In the genomic region with DNA sequence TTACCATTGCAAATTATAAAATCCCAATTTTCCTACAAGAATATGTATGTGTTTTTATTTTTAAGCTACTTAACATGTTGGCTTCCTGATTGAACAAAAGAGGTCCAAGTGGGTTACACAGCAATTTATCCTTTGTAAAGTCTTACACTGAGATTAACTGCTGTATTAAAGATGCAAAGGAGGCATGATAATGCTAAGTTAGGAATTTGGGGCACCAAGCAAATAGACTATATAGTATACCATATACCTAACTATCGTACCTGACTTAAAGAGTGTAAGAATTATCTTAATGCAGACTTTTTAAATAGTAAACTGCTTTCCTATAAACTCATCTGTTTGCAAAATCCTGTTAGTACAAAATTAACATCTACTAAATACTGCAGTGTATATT, we compare ENCODE assay signal across 7 mouse cellular contexts. TPM values are rescaled to one million over a fixed set of nuclear protein-coding genes. Genes with fewer than 3 reads are reported as not detected.
DNase-seq lines count a peak whose midpoint lies in the region; ATAC-seq lines count a peak whose summit lies in the region.

No protein-coding gene starts in this region.

- peak overlapping the region; percentile 49; the same call in 1 of the 2 replicates for H3K4me2 ChIP-seq in kidney, embryonic 16.5 days (replicated peaks; ENCODE audit: low read depth, low read length)
- peak overlapping the region; percentile 61 for H3K4me2 ChIP-seq in hindbrain, embryonic 15.5 days
- peak overlapping the region; percentile 52 for H3K4me2 ChIP-seq in midbrain, embryonic 14.5 days (ENCODE audit: low read length)

- no peak overlapping the region for H3K4me3 ChIP-seq in kidney, embryonic 16.5 days (ENCODE audit: low read length)
- H3K4me3 ChIP-seq in forebrain, embryonic 10.5 days, result peak overlapping the region; percentile 35
- peak overlapping the region; percentile 44 for H3K4me3 ChIP-seq in hindbrain, embryonic 15.5 days
- H3K4me3 ChIP-seq in midbrain, embryonic 14.5 days (replicated peaks; ENCODE audit: low read depth, low read length), result peak overlapping the region; percentile 44

- H3K9me3 ChIP-seq in kidney, embryonic 16.5 days (ENCODE audit: low read length), result no peaks in the 10 kb centered on the region
- no peaks in the 10 kb centered on the region for H3K9me3 ChIP-seq in forebrain, embryonic 10.5 days
- no peaks in the 10 kb centered on the region for H3K9me3 ChIP-seq in hindbrain, embryonic 15.5 days
- H3K9me3 ChIP-seq in midbrain, embryonic 14.5 days (ENCODE audit: control insufficient read depth, low read length), result no peaks in the 10 kb centered on the region

- peaks cover 21% of the 10 kb centered on the region for H3K4me1 ChIP-seq in kidney, embryonic 16.5 days (ENCODE audit: insufficient read depth, low read length)
- H3K4me1 ChIP-seq in forebrain, embryonic 10.5 days, result peaks cover 36% of the 10 kb centered on the region
- H3K4me1 ChIP-seq in hindbrain, embryonic 15.5 days (replicated peaks), result peaks cover 24% of the 10 kb centered on the region
- H3K4me1 ChIP-seq in midbrain, embryonic 14.5 days (ENCODE audit: control insufficient read depth, insufficient read depth, low read length), result peaks cover 12% of the 10 kb centered on the region

- no peak for DNase-seq in kidney, postnatal 4 days
- no peak for DNase-seq in forebrain, embryonic 10.5 days (ENCODE audit: extremely low spot score, low spot score)
- DNase-seq in midbrain, embryonic 14.5 days, result no peak
- DNase-seq in embryo, embryonic 10 days (ENCODE audit: low spot score), result no peak
- no peak for DNase-seq in testis, postnatal 14 days (ENCODE audit: low spot score)

- no peak overlapping the region for H3K27ac ChIP-seq in kidney, embryonic 16.5 days (ENCODE audit: low read length)
- H3K27ac ChIP-seq in forebrain, embryonic 10.5 days, result 0 out of 2 replicates have a peak overlapping the region, but pooled peaks have one; percentile 1
- peak overlapping the region; percentile 66; the same call in 1 of the 2 replicates for H3K27ac ChIP-seq in hindbrain, embryonic 15.5 days (replicated peaks)
- peak overlapping the region; percentile 63; the same call in 1 of the 2 replicates for H3K27ac ChIP-seq in midbrain, embryonic 14.5 days (replicated peaks; ENCODE audit: low read depth, low read length)

- H3K27me3 ChIP-seq in kidney, embryonic 16.5 days (ENCODE audit: insufficient read depth, low read length), result no peaks in the 10 kb centered on the region
- no peaks in the 10 kb centered on the region for H3K27me3 ChIP-seq in forebrain, embryonic 10.5 days (ENCODE audit: poor library complexity, severe bottlenecking)
- no peaks in the 10 kb centered on the region for H3K27me3 ChIP-seq in hindbrain, embryonic 15.5 days
- no peaks in the 10 kb centered on the region for H3K27me3 ChIP-seq in midbrain, embryonic 14.5 days (ENCODE audit: control insufficient read depth, insufficient read depth, low read length)

- H3K36me3 ChIP-seq in kidney, embryonic 16.5 days (ENCODE audit: insufficient read depth, low read length), result no peaks in the 10 kb centered on the region
- no peaks in the 10 kb centered on the region for H3K36me3 ChIP-seq in forebrain, embryonic 10.5 days (replicated peaks)
- no peaks in the 10 kb centered on the region for H3K36me3 ChIP-seq in hindbrain, embryonic 15.5 days
- no peaks in the 10 kb centered on the region for H3K36me3 ChIP-seq in midbrain, embryonic 14.5 days (ENCODE audit: control insufficient read depth, insufficient read depth, low read length)

- no peak for ATAC-seq in kidney, embryonic 16.5 days (ENCODE audit: low FRiP score, low TSS enrichment)
- peak; percentile 64 for ATAC-seq in hindbrain, embryonic 15.5 days (ENCODE audit: low FRiP score, low read depth)
- no peak for ATAC-seq in midbrain, embryonic 14.5 days (ENCODE audit: low FRiP score, low TSS enrichment)

- H3K9ac ChIP-seq in kidney, embryonic 16.5 days (replicated peaks; ENCODE audit: low read length), result no peak overlapping the region
- H3K9ac ChIP-seq in hindbrain, embryonic 15.5 days, result peak overlapping the region; percentile 37; the same call in 1 of the 2 replicates
- H3K9ac ChIP-seq in midbrain, embryonic 14.5 days (replicated peaks; ENCODE audit: low read length), result no peak overlapping the region

- WGBS in kidney, embryonic 16.5 days, result 90% methylated on average over 1 of the region's 1 CpGs
- 91% methylated on average over 1 of the region's 1 CpGs for WGBS in forebrain, embryonic 10.5 days
- WGBS in hindbrain, embryonic 15.5 days, result 86% methylated on average over 1 of the region's 1 CpGs
- 76% methylated on average over 1 of the region's 1 CpGs for WGBS in midbrain, embryonic 14.5 days

RNA-seq across cellular contexts. Expression of a gene that starts 26.4 kb away (rescaled TPM):
- polyA plus RNA-seq in kidney, embryonic 16.5 days (2015; fragmentation: Nextera tagmentation; extraction: Ambion mirVana), result 21.1 and 23.0 TPM in 2 replicates
- polyA plus RNA-seq in forebrain, embryonic 10.5 days (2016; fragmentation: Nextera tagmentation; extraction: Ambion mirVana), result 22.0 and 24.0 TPM in 2 replicates
- polyA plus RNA-seq in hindbrain, embryonic 15.5 days (2015; fragmentation: Nextera tagmentation; extraction: Ambion mirVana), result 26.5 and 28.8 TPM in 2 replicates
- polyA plus RNA-seq in midbrain, embryonic 14.5 days (2014; fragmentation: Nextera tagmentation; extraction: Ambion mirVana), result 34.8 and 39.2 TPM in 2 replicates

RNA-seq across cellular contexts. Expression of a gene that starts 27.1 kb away (rescaled TPM):
- 6.5 and 7.0 TPM in 2 replicates for polyA plus RNA-seq in kidney, embryonic 16.5 days (2015; fragmentation: Nextera tagmentation; extraction: Ambion mirVana)
- 6.2 and 8.8 TPM in 2 replicates for polyA plus RNA-seq in forebrain, embryonic 10.5 days (2016; fragmentation: Nextera tagmentation; extraction: Ambion mirVana)
- 4.7 and 4.8 TPM in 2 replicates for polyA plus RNA-seq in hindbrain, embryonic 15.5 days (2015; fragmentation: Nextera tagmentation; extraction: Ambion mirVana)
- 4.9 and 5.3 TPM in 2 replicates for polyA plus RNA-seq in midbrain, embryonic 14.5 days (2014; fragmentation: Nextera tagmentation; extraction: Ambion mirVana)
